Mouse (Mus musculus): ENCODE measurements around the gene Ythdf1.

The Ythdf1 gene

GRCm38 (mm10) chr2:180920810-180921400, at the start of gene Ythdf1:
Gene Ythdf1 (minus strand): TSS chr2:180920949.
- peak; percentile 97 for DNase-seq

- peak; percentile 95 for DNase-seq
Observed at GRCm38 (mm10) chr2:180967010-180967763, 46.4 kb upstream of the Ythdf1 start, which contains the start of gene Arfgap1. Gene Arfgap1 (plus strand): TSS chr2:180967225.

- peak; percentile 50 for DNase-seq
Observed at GRCm38 (mm10) chr2:180966092-180966882, 45.5 kb upstream of the Ythdf1 start.

- DNase-seq = peak; percentile 77
Observed at GRCm38 (mm10) chr2:180963956-180964355, 43.2 kb upstream of the Ythdf1 start.

GRCm38 (mm10) chr2:180962616-180963308, 42.0 kb upstream of the Ythdf1 start:
- no peak for DNase-seq

- no peak for DNase-seq
Observed at GRCm38 (mm10) chr2:180960187-180960586, 39.4 kb upstream of the Ythdf1 start.

- DNase-seq = no peak
Observed at GRCm38 (mm10) chr2:180959605-180960004, 38.9 kb upstream of the Ythdf1 start.

- peak; percentile 66 for DNase-seq
Observed at GRCm38 (mm10) chr2:180954061-180955047, 33.6 kb upstream of the Ythdf1 start, which contains the start of gene Nkain4. Gene Nkain4 (minus strand): TSS chr2:180954699.

GRCm38 (mm10) chr2:180953638-180954037, 32.9 kb upstream of the Ythdf1 start:
- no peak for DNase-seq

- DNase-seq = peak; percentile 50
Observed at GRCm38 (mm10) chr2:180952731-180953171, 32.0 kb upstream of the Ythdf1 start.

GRCm38 (mm10) chr2:180949947-180950346, 29.2 kb upstream of the Ythdf1 start:
- DNase-seq = no peak

- no peak for DNase-seq
Observed at GRCm38 (mm10) chr2:180941869-180942268, 21.1 kb upstream of the Ythdf1 start.

GRCm38 (mm10) chr2:180940187-180940586, 19.4 kb upstream of the Ythdf1 start:
- DNase-seq = no peak

GRCm38 (mm10) chr2:180932418-180932817, 11.7 kb upstream of the Ythdf1 start:
- DNase-seq = no peak

GRCm38 (mm10) chr2:180928723-180929122, 8.0 kb upstream of the Ythdf1 start, which contains the start of gene Birc7:
Gene Birc7 (plus strand): TSS chr2:180929023.
- DNase-seq = no peak

GRCm38 (mm10) chr2:180925176-180925575, 4.4 kb upstream of the Ythdf1 start:
- peak; percentile 74 for DNase-seq

- no peak for DNase-seq
Observed at GRCm38 (mm10) chr2:180922739-180923138, 2.0 kb upstream of the Ythdf1 start.

GRCm38 (mm10) chr2:180919913-180920809, 588 bp downstream of the Ythdf1 start:
- DNase-seq = no peak

GRCm38 (mm10) chr2:180915886-180916433, 4.8 kb downstream of the Ythdf1 start:
- DNase-seq = no peak

- no peak for DNase-seq
Observed at GRCm38 (mm10) chr2:180910928-180911327, 9.8 kb downstream of the Ythdf1 start.
